Mouse (Mus musculus) intestine, embryonic 15.5 days (tissue): ENCODE data around the gene Slc15a1. TPM values are rescaled to one million over a fixed set of nuclear protein-coding genes. Genes with fewer than 3 reads are reported as not detected.

ENCODE experiments used
- ATAC-seq: fragments of 200-750 bp; cut with Nextera tagmentation; 2 replicates; pipeline ENCODE4 v1.8.0; 2017; ENCODE audit warnings: moderate TSS enrichment, moderate library complexity
- H3K27ac ChIP-seq: fragments of 300-500 bp; sonication (generic); 2 replicates; pipeline ENCODE4 v1.5.1; 2015; ENCODE audit warnings: mild to moderate bottlenecking, inconsistent platforms
- H3K27me3 ChIP-seq: fragments of 300-500 bp; sonication (generic); replicated peaks from 2 replicates; pipeline ENCODE4 v1.6.1; 2015; ENCODE audit warnings: inconsistent platforms
- H3K36me3 ChIP-seq: fragments of 300-500 bp; sonication (generic); 2 replicates; pipeline ENCODE4 v1.6.1; 2015; ENCODE audit warnings: inconsistent platforms
- H3K4me1 ChIP-seq: fragments of 300-500 bp; sonication (generic); replicated peaks from 2 replicates; pipeline ENCODE4 v1.6.1; 2015; ENCODE audit warnings: inconsistent platforms
- H3K4me2 ChIP-seq: fragments of 300-500 bp; sonication (generic); replicated peaks from 2 replicates; pipeline ENCODE4 v1.6.1; 2015; ENCODE audit warnings: mild to moderate bottlenecking, inconsistent platforms
- H3K4me3 ChIP-seq: fragments of 300-500 bp; sonication (generic); replicated peaks from 2 replicates; pipeline ENCODE4 v1.5.1; 2015; ENCODE audit warnings: inconsistent platforms
- H3K9ac ChIP-seq: fragments of 300-500 bp; sonication (generic); 2 replicates; pipeline ENCODE4 v1.6.1; 2015; ENCODE audit warnings: inconsistent platforms
- H3K9me3 ChIP-seq: fragments of 300-500 bp; sonication (generic); 2 replicates; pipeline ENCODE4 v1.6.1; 2016; ENCODE audit warnings: inconsistent platforms
- WGBS: fragments of 180-500 bp; shearing (Covaris S2); methylation state at CpG from one replicate; pipeline ENCODE4 v1.1.7; 2015; 5-methylcytosine and 5-hydroxymethylcytosine counted together
- polyA plus RNA-seq: library from polyadenylated mRNA; unstranded; fragments of >200 nt; fragmentation: Nextera tagmentation; extraction: Ambion mirVana; gene quantifications from 2 replicates; pipeline ENCODE4 v1.2.1, GENCODE M21; 2015

Slc15a1 gene
- 6.0 and 6.6 TPM in 2 replicates for polyA plus RNA-seq

GRCm38 (mm10) chr14:121504781-121505484 lies at the start of gene Slc15a1:
TSS of gene Slc15a1 (minus strand) at chr14:121505252.
- H3K4me2 ChIP-seq = peak within 1 kb of the TSS; percentile 63
- H3K9ac ChIP-seq = 0 out of 2 replicates have a peak within 1 kb of the TSS, but pooled peaks have one; percentile 1
- 19% methylated on average over 33 of the region's 33 CpGs for WGBS
- no peak within 1 kb of the TSS for H3K27ac ChIP-seq
- ATAC-seq = peak; percentile 61
- H3K4me3 ChIP-seq = peak within 1 kb of the TSS; percentile 25
- H3K9me3 ChIP-seq = no peaks in the 10 kb centered on the region
- peaks cover 5% of the 10 kb centered on the region; the same call in 1 of the 2 replicates for H3K27me3 ChIP-seq
- peaks cover 20% of the 10 kb centered on the region for H3K4me1 ChIP-seq
- no peaks in the 10 kb centered on the region for H3K36me3 ChIP-seq

GRCm38 (mm10) chr14:121553785-121554184 lies 48.7 kb upstream of the Slc15a1 start:
- Histone ChIP-seq H3K4me3 (no peak overlapping the region), H3K4me1 (0 out of 2 replicates have a peak, but pooled peaks cover 5% of the 10 kb centered on the region), H3K4me2 (no peak overlapping the region), H3K36me3 (peaks cover 19% of the 10 kb centered on the region), H3K9ac (no peak overlapping the region), H3K27me3 (no peaks in the 10 kb centered on the region), H3K27ac (no peak overlapping the region), H3K9me3 (no peaks in the 10 kb centered on the region)
- 0 out of 2 replicates have a peak, but pooled peaks have one; percentile 40 for ATAC-seq

- Histone ChIP-seq H3K4me1 (0 out of 2 replicates have a peak, but pooled peaks cover 5% of the 10 kb centered on the region), H3K4me3 (no peak overlapping the region), H3K9me3 (no peaks in the 10 kb centered on the region), H3K27me3 (no peaks in the 10 kb centered on the region), H3K36me3 (peaks cover 20% of the 10 kb centered on the region), H3K9ac (no peak overlapping the region), H3K27ac (no peak overlapping the region), H3K4me2 (no peak overlapping the region)
- WGBS = 81% methylated on average over 5 of the region's 5 CpGs
- ATAC-seq = no peak
Measured at GRCm38 (mm10) chr14:121552586-121552985, 47.5 kb upstream of the Slc15a1 start.

- Histone ChIP-seq H3K9ac (no peak overlapping the region), H3K4me1 (0 out of 2 replicates have a peak, but pooled peaks cover 5% of the 10 kb centered on the region), H3K36me3 (peaks cover 23% of the 10 kb centered on the region), H3K4me2 (no peak overlapping the region), H3K27ac (no peak overlapping the region), H3K9me3 (no peaks in the 10 kb centered on the region), H3K27me3 (no peaks in the 10 kb centered on the region), H3K4me3 (no peak overlapping the region)
- no peak for ATAC-seq
- WGBS = 68% methylated on average over 6 of the region's 6 CpGs
Measured at GRCm38 (mm10) chr14:121549834-121550233, 44.8 kb upstream of the Slc15a1 start.

- Histone ChIP-seq H3K4me2 (no peak overlapping the region), H3K9me3 (no peaks in the 10 kb centered on the region), H3K9ac (no peak overlapping the region), H3K27me3 (no peaks in the 10 kb centered on the region), H3K36me3 (peaks cover 22% of the 10 kb centered on the region), H3K4me1 (0 out of 2 replicates have a peak, but pooled peaks cover 5% of the 10 kb centered on the region), H3K4me3 (no peak overlapping the region), H3K27ac (no peak overlapping the region)
- no peak for ATAC-seq
- WGBS = 56% methylated on average over 7 of the region's 7 CpGs
Measured at GRCm38 (mm10) chr14:121547745-121548144, 42.7 kb upstream of the Slc15a1 start.

- H3K4me1 ChIP-seq = 0 out of 2 replicates have a peak, but pooled peaks cover 5% of the 10 kb centered on the region
Measured at GRCm38 (mm10) chr14:121546621-121547020, 41.6 kb upstream of the Slc15a1 start.

GRCm38 (mm10) chr14:121545551-121546331 lies 40.7 kb upstream of the Slc15a1 start:
- Histone ChIP-seq H3K9ac (no peak overlapping the region), H3K36me3 (peaks cover 22% of the 10 kb centered on the region), H3K9me3 (no peaks in the 10 kb centered on the region), H3K27ac (no peak overlapping the region), H3K4me2 (no peak overlapping the region), H3K4me3 (no peak overlapping the region), H3K4me1 (0 out of 2 replicates have a peak, but pooled peaks cover 5% of the 10 kb centered on the region), H3K27me3 (no peaks in the 10 kb centered on the region)
- 90% methylated on average over 14 of the region's 14 CpGs for WGBS
- no peak for ATAC-seq

More at GRCm38 (mm10) chr14:121546621-121547020, 41.6 kb upstream of the Slc15a1 start:
- Histone ChIP-seq H3K4me3 (no peak overlapping the region), H3K27me3 (no peaks in the 10 kb centered on the region), H3K36me3 (peaks cover 22% of the 10 kb centered on the region), H3K9ac (no peak overlapping the region), H3K9me3 (no peaks in the 10 kb centered on the region), H3K4me2 (no peak overlapping the region), H3K27ac (no peak overlapping the region)
- ATAC-seq = no peak
- 87% methylated on average over 5 of the region's 5 CpGs for WGBS

GRCm38 (mm10) chr14:121541262-121541661 lies 36.2 kb upstream of the Slc15a1 start:
- Histone ChIP-seq H3K36me3 (peaks cover 11% of the 10 kb centered on the region; the same call in 1 of the 2 replicates), H3K9ac (no peak overlapping the region), H3K27me3 (no peaks in the 10 kb centered on the region), H3K27ac (no peak overlapping the region), H3K4me3 (no peak overlapping the region), H3K9me3 (no peaks in the 10 kb centered on the region), H3K4me1 (no peaks in the 10 kb centered on the region), H3K4me2 (peak overlapping the region; percentile 28; the same call in 1 of the 2 replicates)
- peak; percentile 76 for ATAC-seq
- WGBS = 56% methylated on average over 7 of the region's 7 CpGs

- Histone ChIP-seq H3K9me3 (no peaks in the 10 kb centered on the region), H3K4me2 (no peak overlapping the region), H3K27me3 (no peaks in the 10 kb centered on the region), H3K4me1 (no peaks in the 10 kb centered on the region), H3K9ac (no peak overlapping the region), H3K27ac (no peak overlapping the region), H3K4me3 (no peak overlapping the region), H3K36me3 (no peaks in the 10 kb centered on the region)
- 89% methylated on average over 3 of the region's 3 CpGs for WGBS
- ATAC-seq = no peak
Measured at GRCm38 (mm10) chr14:121534501-121534900, 29.4 kb upstream of the Slc15a1 start.

GRCm38 (mm10) chr14:121530853-121531252 lies 25.8 kb upstream of the Slc15a1 start:
- no peak for ATAC-seq
- H3K27ac ChIP-seq = no peak overlapping the region
- no peak overlapping the region for H3K4me3 ChIP-seq
- no peaks in the 10 kb centered on the region for H3K4me1 ChIP-seq
- WGBS = 77% methylated on average over 9 of the region's 9 CpGs
- no peaks in the 10 kb centered on the region for H3K36me3 ChIP-seq
- H3K4me2 ChIP-seq = no peak overlapping the region
- H3K9me3 ChIP-seq = no peaks in the 10 kb centered on the region
- H3K27me3 ChIP-seq = no peaks in the 10 kb centered on the region
- H3K9ac ChIP-seq = no peak overlapping the region

- H3K27me3 ChIP-seq = no peaks in the 10 kb centered on the region
- no peaks in the 10 kb centered on the region for H3K36me3 ChIP-seq
- H3K4me1 ChIP-seq = no peaks in the 10 kb centered on the region
- no peaks in the 10 kb centered on the region for H3K9me3 ChIP-seq
- no peak for ATAC-seq
- no peak overlapping the region for H3K4me3 ChIP-seq
- H3K4me2 ChIP-seq = no peak overlapping the region
- H3K27ac ChIP-seq = no peak overlapping the region
- 81% methylated on average over 3 of the region's 3 CpGs for WGBS
- H3K9ac ChIP-seq = no peak overlapping the region
Measured at GRCm38 (mm10) chr14:121527883-121528282, 22.8 kb upstream of the Slc15a1 start.

- 71% methylated on average over 1 of the region's 1 CpGs for WGBS
- H3K4me3 ChIP-seq = no peak overlapping the region
Measured at GRCm38 (mm10) chr14:121527201-121527600, 22.1 kb upstream of the Slc15a1 start.

More at GRCm38 (mm10) chr14:121527201-121527600, 22.1 kb upstream of the Slc15a1 start:
- H3K36me3 ChIP-seq = no peaks in the 10 kb centered on the region
- ATAC-seq = no peak
- H3K4me1 ChIP-seq = no peaks in the 10 kb centered on the region
- no peaks in the 10 kb centered on the region for H3K9me3 ChIP-seq
- no peak overlapping the region for H3K9ac ChIP-seq
- no peaks in the 10 kb centered on the region for H3K27me3 ChIP-seq
- no peak overlapping the region for H3K4me2 ChIP-seq
- no peak overlapping the region for H3K27ac ChIP-seq
